Mouse (Mus musculus) splenic B cell, adult 2 months (primary cell): Measurements from ENCODE around the gene Gm20816.
"Not testable (repeated sequence)": the region's sequence is repeated elsewhere in the genome, so short reads cannot be mapped to it uniquely, and the experiment has no call there.

Source experiments
- DNase-seq: peaks from one replicate; pipeline ENCODE4 v3.0.0-alpha.2; 2011; ENCODE audit warnings: low read depth, low spot score
- H3K27me3 ChIP-seq: 2 replicates; pipeline ENCODE4 v1.6.1; 2012; ENCODE audit warnings: mild to moderate bottlenecking, low read length, moderate library complexity, mixed read lengths; ENCODE audit not compliant: control insufficient read depth, poor library complexity, insufficient read depth, severe bottlenecking
- H3K36me3 ChIP-seq: 2 replicates; pipeline ENCODE4 v1.6.1; 2012; ENCODE audit warnings: mild to moderate bottlenecking, low read length, moderate library complexity, mixed read lengths; ENCODE audit not compliant: control insufficient read depth, poor library complexity, insufficient read depth, severe bottlenecking

Gene Gm20816

DNA sequence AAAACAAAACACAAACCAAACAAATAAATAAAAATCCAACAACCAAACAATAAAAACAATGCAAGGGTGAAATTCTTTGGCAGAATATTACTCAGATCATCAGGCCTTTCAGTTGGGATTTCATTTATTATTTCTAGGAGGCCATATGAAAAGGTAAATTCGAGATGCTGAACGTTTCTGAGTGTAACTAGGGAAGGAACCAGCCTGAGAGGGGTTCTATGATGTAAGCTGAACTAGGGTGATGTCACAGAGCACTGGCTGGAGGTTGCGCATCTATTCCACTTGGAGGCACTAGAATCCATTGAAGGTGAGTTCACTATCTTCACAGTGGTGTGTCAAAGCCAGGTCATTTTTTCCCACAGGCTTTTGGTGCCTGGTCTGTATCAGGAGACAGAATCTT lies at the start of gene Gm20816:
Gm20816 (plus strand) TSS at position 301 of the 400 bp plus-strand sequence.
- H3K27me3 ChIP-seq, H3K36me3 ChIP-seq, DNase-seq: not testable (repeated sequence)
